Mouse (Mus musculus) embryo, embryonic 11 days (tissue): ENCODE data around the gene Ccdc66.
A peak's percentile ranks its signal among the peaks of the same experiment; 100 is the strongest.

Source experiments
- DNase-seq: peaks from one replicate; pipeline ENCODE4 v3.0.0-alpha.2; 2015

Gene Ccdc66

GRCm38 (mm10) chr14:27507894-27508643, at the start of gene Ccdc66:
TSS of gene Ccdc66 (minus strand) at chr14:27508460.
- peak; percentile 94 for DNase-seq

- DNase-seq, result no peak
Measured at GRCm38 (mm10) chr14:27543838-27544426, 35.7 kb upstream of the Ccdc66 start.

GRCm38 (mm10) chr14:27536441-27536840, 28.2 kb upstream of the Ccdc66 start:
- no peak for DNase-seq

- DNase-seq, result no peak
Measured at GRCm38 (mm10) chr14:27524541-27524940, 16.3 kb upstream of the Ccdc66 start.

- no peak for DNase-seq
Measured at GRCm38 (mm10) chr14:27508644-27509301, 513 bp upstream of the Ccdc66 start.

GRCm38 (mm10) chr14:27501096-27501495, 7.2 kb downstream of the Ccdc66 start:
- no peak for DNase-seq

- peak; percentile 2 for DNase-seq
Measured at GRCm38 (mm10) chr14:27493516-27493915, 14.7 kb downstream of the Ccdc66 start.

- no peak for DNase-seq
Measured at GRCm38 (mm10) chr14:27491399-27491798, 16.9 kb downstream of the Ccdc66 start.

GRCm38 (mm10) chr14:27446963-27447362, 61.3 kb downstream of the Ccdc66 start:
- DNase-seq, result no peak

- no peak for DNase-seq
Measured at GRCm38 (mm10) chr14:27444851-27445281, 63.4 kb downstream of the Ccdc66 start.

- DNase-seq, result peak; percentile 7
Measured at GRCm38 (mm10) chr14:27440921-27441320, 67.3 kb downstream of the Ccdc66 start.

- DNase-seq, result no peak
Measured at GRCm38 (mm10) chr14:27436826-27437225, 71.4 kb downstream of the Ccdc66 start.

GRCm38 (mm10) chr14:27436116-27436515, 72.1 kb downstream of the Ccdc66 start:
- no peak for DNase-seq

- no peak for DNase-seq
Measured at GRCm38 (mm10) chr14:27432064-27432463, 76.2 kb downstream of the Ccdc66 start.
